Mouse (Mus musculus) neural tube, embryonic 15.5 days (tissue): ENCODE measurements around the gene Bicdl1. TPM values are rescaled to one million over a fixed set of nuclear protein-coding genes. Genes with fewer than 3 reads are reported as not detected.

Experiments
- ATAC-seq: fragments of 200-750 bp; cut with Nextera tagmentation; 2 replicates; pipeline ENCODE4 v1.8.0; 2017; ENCODE audit warnings: mild to moderate bottlenecking, moderate TSS enrichment, moderate library complexity; ENCODE audit not compliant: low FRiP score
- H3K27ac ChIP-seq: fragments of 300-500 bp; sonication (generic); replicated peaks from 2 replicates; pipeline ENCODE4 v1.5.1; 2015; ENCODE audit warnings: mild to moderate bottlenecking, inconsistent platforms
- H3K27me3 ChIP-seq: fragments of 300-500 bp; sonication (generic); replicated peaks from 2 replicates; pipeline ENCODE4 v1.6.1; 2015; ENCODE audit warnings: inconsistent platforms
- H3K36me3 ChIP-seq: fragments of 300-500 bp; sonication (generic); 2 replicates; pipeline ENCODE4 v1.6.1; 2015; ENCODE audit warnings: inconsistent platforms
- H3K4me1 ChIP-seq: fragments of 300-500 bp; sonication (generic); 2 replicates; pipeline ENCODE4 v1.6.1; 2015; ENCODE audit warnings: inconsistent platforms
- H3K4me2 ChIP-seq: fragments of 300-500 bp; sonication (generic); 2 replicates; pipeline ENCODE4 v1.6.1; 2015; ENCODE audit warnings: inconsistent platforms, mild to moderate bottlenecking, moderate library complexity
- H3K4me3 ChIP-seq: fragments of 300-500 bp; sonication (generic); replicated peaks from 2 replicates; pipeline ENCODE4 v1.5.1; 2015; ENCODE audit warnings: mild to moderate bottlenecking, inconsistent platforms
- H3K9ac ChIP-seq: fragments of 300-500 bp; sonication (generic); replicated peaks from 2 replicates; pipeline ENCODE4 v1.6.1; 2015; ENCODE audit warnings: mild to moderate bottlenecking, inconsistent platforms
- H3K9me3 ChIP-seq: fragments of 300-500 bp; sonication (generic); replicated peaks from 2 replicates; pipeline ENCODE4 v1.6.1; 2016; ENCODE audit warnings: inconsistent platforms
- whole genome bisulfite sequencing: fragments of 180-500 bp; shearing (Covaris S2); methylation state at CpG from one replicate; pipeline ENCODE4 v1.1.7; 2015; ENCODE audit warnings: mixed read lengths; 5-methylcytosine and 5-hydroxymethylcytosine counted together
- polyA plus RNA-seq: library from polyadenylated mRNA; unstranded; fragments of >200 nt; fragmentation: Nextera tagmentation; extraction: Ambion mirVana; gene quantifications from 2 replicates; pipeline ENCODE4 v1.2.1, GENCODE M21; 2015

The Bicdl1 gene
- 35.0 and 44.0 TPM in 2 replicates for polyA plus RNA-seq

DNA sequence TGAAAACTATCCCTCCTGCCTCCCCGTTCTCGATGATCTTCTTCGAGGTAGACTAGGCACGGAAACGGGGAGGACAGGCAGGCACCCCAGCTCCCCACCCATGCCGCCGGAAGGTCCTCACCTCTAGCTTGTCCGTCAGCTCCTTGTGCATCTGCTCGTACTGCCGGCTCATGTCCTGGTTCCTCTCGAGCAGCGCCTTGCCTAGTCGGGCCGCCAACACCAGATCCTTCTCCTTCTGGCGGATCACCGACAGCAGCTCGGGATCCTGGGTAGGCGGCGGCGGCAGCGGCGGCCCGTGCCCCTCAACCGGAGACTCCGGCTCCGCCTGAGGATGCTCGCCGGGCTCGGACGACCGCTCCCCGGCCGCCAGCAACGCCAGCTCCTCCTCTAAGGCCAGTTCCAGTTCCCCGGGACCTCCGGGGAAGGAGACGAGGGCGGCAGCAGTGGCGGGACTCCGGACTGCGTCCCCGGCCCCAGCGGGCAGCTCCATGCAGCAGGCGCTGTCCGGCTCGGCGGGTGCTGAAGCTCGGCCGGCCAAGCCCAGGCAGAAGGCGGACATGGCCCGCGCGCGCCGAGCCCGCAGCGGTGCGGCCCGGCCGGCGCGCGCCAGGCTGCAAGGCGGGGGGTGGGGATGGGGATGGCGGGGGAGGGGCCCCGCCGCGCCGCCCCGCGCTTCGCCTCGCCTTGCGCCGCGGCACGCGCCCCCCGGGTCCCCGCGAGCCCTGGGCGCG, at the start of gene Bicdl1:
Gene Bicdl1, minus strand, starts transcription at position 621 of the 731 bp plus-strand sequence.
- Histone ChIP-seq H3K4me2 (peak within 1 kb of the TSS; percentile 83), H3K27me3 (no peaks in the 10 kb centered on the region), H3K4me1 (peaks cover 29% of the 10 kb centered on the region), H3K9me3 (no peaks in the 10 kb centered on the region), H3K36me3 (no peaks in the 10 kb centered on the region), H3K9ac (peak within 1 kb of the TSS; percentile 91), H3K4me3 (peak within 1 kb of the TSS; percentile 86), H3K27ac (peak within 1 kb of the TSS; percentile 98)
- under 1% methylated on average over 46 of the region's 83 CpGs for WGBS
- peak; percentile 54 for ATAC-seq

- Histone ChIP-seq H3K4me1 (no peaks in the 10 kb centered on the region), H3K27me3 (no peaks in the 10 kb centered on the region), H3K36me3 (no peaks in the 10 kb centered on the region), H3K4me3 (no peak overlapping the region), H3K9ac (no peak overlapping the region), H3K27ac (no peak overlapping the region), H3K4me2 (no peak overlapping the region), H3K9me3 (no peaks in the 10 kb centered on the region)
- ATAC-seq, result no peak
- 62% methylated on average over 4 of the region's 4 CpGs for WGBS
Observed at GRCm38 (mm10) chr5:115776911-115777310, 45.5 kb upstream of the Bicdl1 start.

DNA sequence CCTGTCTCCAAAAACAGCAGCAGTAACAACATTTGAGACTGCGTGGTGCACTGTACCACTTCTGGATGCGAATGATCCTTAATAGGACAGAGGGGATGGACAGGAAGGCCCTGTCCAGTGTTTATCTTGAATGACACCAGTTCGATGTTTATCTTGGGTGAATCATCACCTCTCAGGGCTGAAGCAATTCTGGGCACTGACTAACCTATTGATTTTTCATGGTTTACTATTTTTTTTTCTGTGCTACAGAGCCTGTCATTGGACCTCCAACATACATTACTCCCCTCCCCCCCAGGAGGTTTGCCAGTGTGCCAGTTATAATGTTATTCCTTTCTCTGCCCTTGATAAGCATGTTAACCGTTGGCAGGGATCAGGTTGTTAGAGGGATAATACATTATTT, 43.9 kb upstream of the Bicdl1 start:
- no peak overlapping the region for H3K4me2 ChIP-seq
- H3K4me3 ChIP-seq, result no peak overlapping the region
- H3K4me1 ChIP-seq, result no peaks in the 10 kb centered on the region
- no peak for ATAC-seq
- H3K27ac ChIP-seq, result no peak overlapping the region
- H3K27me3 ChIP-seq, result no peaks in the 10 kb centered on the region
- H3K36me3 ChIP-seq, result no peaks in the 10 kb centered on the region
- H3K9me3 ChIP-seq, result no peaks in the 10 kb centered on the region
- 72% methylated on average over 4 of the region's 4 CpGs for WGBS
- no peak overlapping the region for H3K9ac ChIP-seq

GRCm38 (mm10) chr5:115770048-115770447, 38.6 kb upstream of the Bicdl1 start:
- Histone ChIP-seq H3K36me3 (no peaks in the 10 kb centered on the region), H3K9me3 (no peaks in the 10 kb centered on the region), H3K4me3 (no peak overlapping the region), H3K4me1 (no peaks in the 10 kb centered on the region), H3K4me2 (no peak overlapping the region), H3K9ac (no peak overlapping the region), H3K27ac (no peak overlapping the region), H3K27me3 (no peaks in the 10 kb centered on the region)
- no peak for ATAC-seq
- 93% methylated on average over 4 of the region's 4 CpGs for WGBS

DNA sequence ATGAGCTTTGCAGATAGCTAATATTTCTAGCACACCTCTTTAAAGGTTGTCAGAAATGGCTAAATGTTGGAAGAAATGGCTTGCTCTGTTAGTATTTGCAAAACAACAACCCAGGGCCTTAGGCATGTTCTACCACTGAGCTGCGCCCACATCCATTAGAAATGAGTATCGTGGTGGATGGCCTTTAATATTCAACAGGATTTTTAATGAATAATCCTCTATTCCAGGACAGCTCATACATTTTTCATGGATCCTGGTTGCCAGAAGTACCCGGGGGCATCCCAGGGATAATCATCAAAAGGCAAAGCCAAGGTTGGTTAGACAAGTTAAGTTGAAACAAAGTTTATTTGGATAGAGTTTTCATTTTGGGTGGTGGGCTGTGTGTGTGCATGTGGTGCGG, 37.7 kb upstream of the Bicdl1 start:
- H3K9me3 ChIP-seq, result no peaks in the 10 kb centered on the region
- no peaks in the 10 kb centered on the region for H3K27me3 ChIP-seq
- H3K4me3 ChIP-seq, result no peak overlapping the region
- H3K9ac ChIP-seq, result no peak overlapping the region
- H3K4me2 ChIP-seq, result no peak overlapping the region
- ATAC-seq, result no peak
- H3K36me3 ChIP-seq, result no peaks in the 10 kb centered on the region
- 0 out of 2 replicates have a peak, but pooled peaks cover 3% of the 10 kb centered on the region for H3K4me1 ChIP-seq
- WGBS, result 78% methylated on average over 4 of the region's 4 CpGs
- H3K27ac ChIP-seq, result no peak overlapping the region

DNA sequence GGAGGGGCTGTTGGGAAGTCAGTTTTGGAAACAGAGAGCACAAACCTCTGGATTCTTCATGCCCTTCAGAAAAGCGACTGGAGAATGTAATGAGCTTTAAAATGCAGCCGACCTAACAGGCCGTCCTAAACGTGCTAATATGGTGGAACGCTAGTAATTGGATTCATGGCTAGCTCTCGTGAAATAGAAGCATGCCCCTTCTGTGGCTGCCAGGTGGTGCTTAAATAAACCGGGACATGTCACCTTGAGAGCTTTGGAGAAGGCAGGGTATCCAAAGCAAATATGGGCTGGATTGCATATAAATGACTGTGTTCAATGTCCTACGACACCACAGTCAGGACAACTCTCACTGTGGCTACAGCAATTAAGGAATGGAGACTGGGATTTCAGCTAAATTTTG, 35.4 kb upstream of the Bicdl1 start:
- H3K9me3 ChIP-seq, result no peaks in the 10 kb centered on the region
- no peak overlapping the region for H3K27ac ChIP-seq
- H3K9ac ChIP-seq, result no peak overlapping the region
- H3K4me3 ChIP-seq, result no peak overlapping the region
- WGBS, result 54% methylated on average over 8 of the region's 8 CpGs
- 0 out of 2 replicates have a peak, but pooled peaks cover 3% of the 10 kb centered on the region for H3K4me1 ChIP-seq
- H3K27me3 ChIP-seq, result no peaks in the 10 kb centered on the region
- H3K4me2 ChIP-seq, result no peak overlapping the region
- ATAC-seq, result no peak
- no peaks in the 10 kb centered on the region for H3K36me3 ChIP-seq

- Histone ChIP-seq H3K4me2 (no peak overlapping the region), H3K4me1 (0 out of 2 replicates have a peak, but pooled peaks cover 3% of the 10 kb centered on the region), H3K4me3 (no peak overlapping the region), H3K36me3 (no peaks in the 10 kb centered on the region), H3K9me3 (no peaks in the 10 kb centered on the region), H3K27ac (no peak overlapping the region), H3K27me3 (no peaks in the 10 kb centered on the region), H3K9ac (no peak overlapping the region)
- ATAC-seq, result no peak
- 93% methylated on average over 2 of the region's 2 CpGs for WGBS
Observed at GRCm38 (mm10) chr5:115763981-115764380, 32.6 kb upstream of the Bicdl1 start.

- H3K4me1 ChIP-seq, result peaks cover 5% of the 10 kb centered on the region; the same call in 1 of the 2 replicates
- no peak overlapping the region for H3K4me2 ChIP-seq
- no peak overlapping the region for H3K27ac ChIP-seq
- H3K9ac ChIP-seq, result no peak overlapping the region
- no peaks in the 10 kb centered on the region for H3K27me3 ChIP-seq
- 75% methylated on average over 11 of the region's 11 CpGs for WGBS
- H3K36me3 ChIP-seq, result no peaks in the 10 kb centered on the region
- H3K9me3 ChIP-seq, result no peaks in the 10 kb centered on the region
- no peak overlapping the region for H3K4me3 ChIP-seq
- no peak for ATAC-seq
Observed at GRCm38 (mm10) chr5:115760903-115761302, 29.5 kb upstream of the Bicdl1 start.

DNA sequence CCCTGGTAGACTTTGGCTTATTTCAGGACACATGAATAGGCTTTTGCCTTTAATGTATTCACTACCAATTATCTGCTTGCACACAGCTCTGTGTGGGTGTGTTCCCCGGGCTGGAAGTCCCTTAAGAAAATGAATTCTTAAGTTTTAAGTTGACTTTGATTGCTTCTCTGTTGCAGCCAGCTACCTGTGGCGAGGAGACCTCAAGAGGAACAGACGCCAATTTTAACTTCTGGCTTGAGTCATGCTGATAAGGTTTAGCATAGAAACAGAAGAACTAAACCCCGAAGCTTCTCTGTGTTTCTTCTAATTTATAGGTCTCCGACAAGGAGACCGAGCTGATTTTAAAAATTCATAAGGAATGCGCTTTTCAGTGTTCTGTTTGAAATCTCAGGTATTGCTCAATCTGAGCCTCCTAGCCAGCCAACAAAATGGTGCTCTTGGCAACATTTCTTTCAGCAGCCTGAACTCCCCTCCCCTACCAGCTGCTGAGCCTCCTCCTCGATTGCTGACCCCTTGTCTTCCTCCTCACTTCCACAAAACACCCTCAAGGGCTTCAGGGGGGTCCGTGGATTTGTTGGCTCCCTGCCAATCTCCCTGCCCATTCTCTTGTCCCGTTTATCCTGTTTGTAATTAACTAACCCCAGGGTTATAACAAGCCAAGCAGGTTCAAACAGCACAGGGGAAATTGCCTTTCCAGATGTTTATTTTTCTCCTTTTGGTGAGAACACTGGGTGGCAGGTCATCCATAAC, 27.2 kb upstream of the Bicdl1 start:
- Histone ChIP-seq H3K4me3 (no peak overlapping the region), H3K27ac (no peak overlapping the region), H3K4me1 (peaks cover 2% of the 10 kb centered on the region; the same call in 1 of the 2 replicates), H3K9ac (no peak overlapping the region), H3K27me3 (no peaks in the 10 kb centered on the region), H3K4me2 (no peak overlapping the region), H3K9me3 (no peaks in the 10 kb centered on the region), H3K36me3 (no peaks in the 10 kb centered on the region)
- 53% methylated on average over 10 of the region's 10 CpGs for WGBS
- ATAC-seq, result no peak

DNA sequence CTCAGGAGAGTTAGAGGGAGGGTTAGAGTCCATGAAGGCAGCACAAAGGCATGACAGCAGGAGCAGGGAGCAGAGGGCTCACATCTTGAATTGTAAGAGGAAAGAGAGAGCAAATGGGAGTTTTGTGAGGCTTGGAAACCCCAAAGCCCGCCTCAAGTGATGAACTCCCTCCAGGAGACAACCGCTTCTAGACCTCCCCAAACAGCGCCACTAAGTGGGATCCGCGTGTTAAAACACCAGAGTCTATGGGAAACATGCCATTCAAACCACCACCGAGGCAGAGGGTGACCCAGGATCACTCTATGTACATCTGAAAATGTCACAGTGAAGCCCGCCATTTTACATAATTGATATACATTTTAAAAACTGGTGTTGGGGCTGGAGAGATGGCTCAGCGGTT, 26.1 kb upstream of the Bicdl1 start:
- Histone ChIP-seq H3K4me3 (no peak overlapping the region), H3K9me3 (no peaks in the 10 kb centered on the region), H3K4me2 (no peak overlapping the region), H3K9ac (no peak overlapping the region), H3K36me3 (no peaks in the 10 kb centered on the region), H3K27ac (no peak overlapping the region), H3K27me3 (no peaks in the 10 kb centered on the region), H3K4me1 (peaks cover 2% of the 10 kb centered on the region; the same call in 1 of the 2 replicates)
- WGBS, result 87% methylated on average over 8 of the region's 8 CpGs
- no peak for ATAC-seq

GRCm38 (mm10) chr5:115755501-115755900, 24.1 kb upstream of the Bicdl1 start:
- no peak for ATAC-seq
- H3K9ac ChIP-seq, result no peak overlapping the region

GRCm38 (mm10) chr5:115754831-115755230, 23.4 kb upstream of the Bicdl1 start:
- Histone ChIP-seq H3K4me3 (no peak overlapping the region), H3K9me3 (no peaks in the 10 kb centered on the region), H3K36me3 (no peaks in the 10 kb centered on the region), H3K4me1 (peaks cover 2% of the 10 kb centered on the region; the same call in 1 of the 2 replicates), H3K4me2 (no peak overlapping the region), H3K9ac (no peak overlapping the region), H3K27me3 (no peaks in the 10 kb centered on the region), H3K27ac (no peak overlapping the region)
- WGBS, result 89% methylated on average over 9 of the region's 9 CpGs
- ATAC-seq, result no peak

More at GRCm38 (mm10) chr5:115755501-115755900, 24.1 kb upstream of the Bicdl1 start:
- Histone ChIP-seq H3K4me2 (no peak overlapping the region), H3K4me1 (peaks cover 2% of the 10 kb centered on the region; the same call in 1 of the 2 replicates), H3K4me3 (no peak overlapping the region), H3K27me3 (no peaks in the 10 kb centered on the region), H3K27ac (no peak overlapping the region), H3K36me3 (no peaks in the 10 kb centered on the region), H3K9me3 (no peaks in the 10 kb centered on the region)
- 72% methylated on average over 6 of the region's 7 CpGs for WGBS
